Mouse (Mus musculus) spleen, adult 2 months (tissue): ENCODE results near the gene Fam163a.

ENCODE experiments used
- CTCF ChIP-seq: fragments of 200-500 bp; IDR thresholded peaks from 2 replicates; pipeline ENCODE4 v1.5.1; 2011; ENCODE audit warnings: mild to moderate bottlenecking, inconsistent platforms; ENCODE audit not compliant: insufficient read depth, insufficient read length, insufficient replicate concordance; ENCODE audit errors: extremely low read depth
- POLR2A ChIP-seq: fragments of 200-500 bp; IDR thresholded peaks from 2 replicates; pipeline ENCODE4 v1.6.1; 2011; ENCODE audit warnings: low read depth, low read length, inconsistent platforms

DNA sequence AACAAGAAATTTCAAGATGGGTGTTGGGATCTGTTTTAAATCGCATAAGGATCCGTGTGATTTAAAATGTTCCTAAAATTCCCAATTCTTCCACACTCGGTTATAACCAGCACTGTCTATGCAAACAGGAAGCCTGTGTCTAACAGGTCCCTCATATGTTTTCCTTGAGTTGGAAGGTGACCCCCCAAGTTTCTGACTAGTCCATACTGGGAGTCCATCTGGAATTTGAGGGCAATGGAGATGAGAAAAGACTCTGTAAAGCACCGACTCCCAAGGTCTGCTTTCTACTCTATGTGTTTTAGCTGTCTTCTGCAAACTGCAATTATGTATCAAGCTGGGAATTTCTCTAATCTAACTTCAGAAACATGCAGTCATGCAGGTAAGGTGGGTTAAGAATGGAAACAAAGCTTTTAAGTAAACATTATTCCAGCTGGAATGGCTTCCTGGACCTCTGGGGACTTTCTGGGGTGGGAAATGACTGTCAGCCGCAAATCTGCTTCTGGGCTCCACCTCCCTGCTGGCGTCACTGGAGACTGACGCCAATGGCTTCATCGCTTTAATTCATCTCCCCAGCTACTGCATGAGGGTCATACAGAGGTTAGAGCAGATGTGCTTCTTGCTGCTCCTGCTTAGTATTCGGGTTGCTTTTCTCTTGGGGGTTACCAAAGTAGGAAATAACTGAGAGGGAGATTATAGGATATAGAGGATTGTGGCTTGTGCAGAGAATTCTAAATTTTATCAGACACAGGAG, 25.7 kb upstream of the Fam163a start:
- TF ChIP-seq CTCF (no peak), POLR2A (no peak)
